Mouse (Mus musculus) brain, embryonic 14.5 days (tissue): ENCODE results near the gene Dnajc16.

ENCODE experiments used
- CTCF ChIP-seq: fragments of 200-500 bp; IDR thresholded peaks from 2 replicates; pipeline ENCODE4 v1.5.1; 2012; ENCODE audit warnings: inconsistent platforms, mild to moderate bottlenecking, moderate library complexity, borderline replicate concordance; ENCODE audit not compliant: insufficient read depth, insufficient read length; ENCODE audit errors: extremely low read depth
- POLR2A ChIP-seq: fragments of 200-500 bp; IDR thresholded peaks from 2 replicates; pipeline ENCODE4 v1.6.1; 2012; ENCODE audit warnings: mild to moderate bottlenecking, inconsistent platforms, borderline replicate concordance; ENCODE audit not compliant: poor library complexity, insufficient read depth, insufficient read length, severe bottlenecking; ENCODE audit errors: extremely low read depth

DNA sequence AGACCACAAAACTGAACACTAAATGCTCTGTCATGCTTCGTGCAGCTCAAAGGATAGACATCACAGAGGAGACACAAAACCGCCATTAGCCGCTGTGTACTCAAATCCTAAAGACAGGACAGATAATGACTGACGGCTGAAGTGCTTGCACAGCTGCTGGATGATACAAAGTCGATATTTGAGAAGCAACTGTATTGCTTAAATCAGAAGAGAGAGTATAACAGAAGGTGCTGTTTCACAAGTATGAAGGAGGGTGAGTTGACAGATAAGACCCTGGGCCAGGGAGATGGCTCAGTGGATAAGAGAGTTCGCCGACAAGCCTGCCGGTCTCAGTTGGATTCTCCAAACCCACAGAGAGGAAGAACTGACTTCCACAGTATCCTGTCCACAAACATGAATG, 18.9 kb downstream of the Dnajc16 start:
- TF ChIP-seq POLR2A (no peak), CTCF (no peak)
